Mouse (Mus musculus) thymus, postnatal 4 days (tissue): ENCODE measurements around the gene Cdh13.
"Not testable (repeated sequence)": the region's sequence is repeated elsewhere in the genome, so short reads cannot be mapped to it uniquely, and the experiment has no call there.

Experiments
- DNase-seq: peaks from one replicate; pipeline ENCODE4 v3.0.0; 2021

Cdh13 gene

GRCm38 (mm10) chr8:118711631-118712030, 428.1 kb downstream of the Cdh13 start:
- no peak for DNase-seq

- no peak for DNase-seq
Measured at GRCm38 (mm10) chr8:118713111-118713510, 429.6 kb downstream of the Cdh13 start.

GRCm38 (mm10) chr8:118713596-118713995, 430.1 kb downstream of the Cdh13 start:
- no peak for DNase-seq

- DNase-seq, result no peak
Measured at GRCm38 (mm10) chr8:118722896-118723295, 439.4 kb downstream of the Cdh13 start.

- no peak for DNase-seq
Measured at GRCm38 (mm10) chr8:118725651-118726050, 442.1 kb downstream of the Cdh13 start.

GRCm38 (mm10) chr8:118741781-118742180, 458.2 kb downstream of the Cdh13 start:
- no peak for DNase-seq

GRCm38 (mm10) chr8:118744991-118745390, 461.5 kb downstream of the Cdh13 start:
- DNase-seq, result no peak

GRCm38 (mm10) chr8:118748041-118748604, 464.6 kb downstream of the Cdh13 start:
- no peak for DNase-seq

- no peak for DNase-seq
Measured at GRCm38 (mm10) chr8:118749191-118749590, 465.7 kb downstream of the Cdh13 start.

GRCm38 (mm10) chr8:118749786-118750185, 466.3 kb downstream of the Cdh13 start:
- no peak for DNase-seq

GRCm38 (mm10) chr8:118753710-118754109, 470.2 kb downstream of the Cdh13 start:
- DNase-seq, result no peak

GRCm38 (mm10) chr8:118754119-118754518, 470.6 kb downstream of the Cdh13 start:
- no peak for DNase-seq

- not testable (repeated sequence) for DNase-seq
Measured at GRCm38 (mm10) chr8:118777507-118777906, 494.0 kb downstream of the Cdh13 start.

GRCm38 (mm10) chr8:118778374-118778773, 494.8 kb downstream of the Cdh13 start:
- no peak for DNase-seq

- DNase-seq, result no peak
Measured at GRCm38 (mm10) chr8:118785646-118786045, 502.1 kb downstream of the Cdh13 start.

- no peak for DNase-seq
Measured at GRCm38 (mm10) chr8:118789649-118790048, 506.1 kb downstream of the Cdh13 start.

GRCm38 (mm10) chr8:118794886-118795285, 511.4 kb downstream of the Cdh13 start:
- no peak for DNase-seq

GRCm38 (mm10) chr8:118796491-118796890, 513.0 kb downstream of the Cdh13 start:
- no peak for DNase-seq

- DNase-seq, result no peak
Measured at GRCm38 (mm10) chr8:118797127-118797526, 513.6 kb downstream of the Cdh13 start.

- no peak for DNase-seq
Measured at GRCm38 (mm10) chr8:118803168-118803567, 519.6 kb downstream of the Cdh13 start.

GRCm38 (mm10) chr8:118809660-118810059, 526.1 kb downstream of the Cdh13 start:
- DNase-seq, result no peak

- no peak for DNase-seq
Measured at GRCm38 (mm10) chr8:118815055-118815454, 531.5 kb downstream of the Cdh13 start.

- DNase-seq, result no peak
Measured at GRCm38 (mm10) chr8:118826761-118827160, 543.2 kb downstream of the Cdh13 start.

- no peak for DNase-seq
Measured at GRCm38 (mm10) chr8:118827726-118828125, 544.2 kb downstream of the Cdh13 start.

GRCm38 (mm10) chr8:118830291-118830690, 546.8 kb downstream of the Cdh13 start:
- DNase-seq, result no peak
